Mouse (Mus musculus): ENCODE measurements around the gene B4galt5. TPM values are rescaled to one million over a fixed set of nuclear protein-coding genes. Genes with fewer than 3 reads are reported as not detected.

The B4galt5 gene
- polyA plus RNA-seq, 1 experiment from 2014 or later, result 19.8 TPM

- Histone ChIP-seq H3K4me1 (ENCODE audit: control insufficient read depth, insufficient read depth, low read length) (peaks cover 6% of the 10 kb centered on the region), H3K4me3 (ENCODE audit: low read depth, low read length) (no peak overlapping the region), H3K27me3 (ENCODE audit: control insufficient read depth, insufficient read depth, low read length) (no peaks in the 10 kb centered on the region), H3K4me2 (no peak overlapping the region), H3K36me3 (ENCODE audit: control insufficient read depth, insufficient read depth, low read length) (no peaks in the 10 kb centered on the region), H3K9me3 (ENCODE audit: control insufficient read depth, low read length) (no peaks in the 10 kb centered on the region), H3K9ac (ENCODE audit: low read length) (no peak overlapping the region), H3K27ac (ENCODE audit: low read depth, low read length) (no peak overlapping the region)
- 87% methylated on average over 5 of the region's 5 CpGs for WGBS
- no peak for DNase-seq (ENCODE audit: low spot score, missing footprints)
- no peak for ATAC-seq (ENCODE audit: low FRiP score)
Measured at GRCm38 (mm10) chr2:167330581-167330980, 18.4 kb downstream of the B4galt5 start.

- no peak overlapping the region for H3K4me3 ChIP-seq (ENCODE audit: low read depth, low read length)
- H3K4me2 ChIP-seq, result no peak overlapping the region
- H3K27me3 ChIP-seq (ENCODE audit: control insufficient read depth, insufficient read depth, low read length), result no peaks in the 10 kb centered on the region
- no peaks in the 10 kb centered on the region for H3K36me3 ChIP-seq (ENCODE audit: control insufficient read depth, insufficient read depth, low read length)
- ATAC-seq (ENCODE audit: low FRiP score) (no peak), DNase-seq (ENCODE audit: low spot score, missing footprints) (no peak)
- H3K27ac ChIP-seq (ENCODE audit: low read depth, low read length), result no peak overlapping the region
- H3K9ac ChIP-seq (ENCODE audit: low read length), result no peak overlapping the region
- H3K4me1 ChIP-seq (ENCODE audit: control insufficient read depth, insufficient read depth, low read length), result peaks cover 7% of the 10 kb centered on the region
- H3K9me3 ChIP-seq (ENCODE audit: control insufficient read depth, low read length), result no peaks in the 10 kb centered on the region
- WGBS, result 95% methylated on average over 9 of the region's 9 CpGs
Measured at GRCm38 (mm10) chr2:167329478-167330262, 19.3 kb downstream of the B4galt5 start.

GRCm38 (mm10) chr2:167328340-167328739 lies 20.6 kb downstream of the B4galt5 start:
- H3K9ac ChIP-seq (ENCODE audit: low read length), result no peak overlapping the region
- H3K36me3 ChIP-seq (ENCODE audit: control insufficient read depth, insufficient read depth, low read length), result no peaks in the 10 kb centered on the region
- no peaks in the 10 kb centered on the region for H3K9me3 ChIP-seq (ENCODE audit: control insufficient read depth, low read length)
- no peak overlapping the region for H3K4me2 ChIP-seq
- H3K4me1 ChIP-seq (ENCODE audit: control insufficient read depth, insufficient read depth, low read length), result peaks cover 12% of the 10 kb centered on the region
- ATAC-seq (ENCODE audit: low FRiP score) (no peak), DNase-seq (ENCODE audit: low spot score, missing footprints) (no peak)
- no peak overlapping the region for H3K27ac ChIP-seq (ENCODE audit: low read depth, low read length)
- WGBS, result 86% methylated on average over 6 of the region's 6 CpGs
- H3K27me3 ChIP-seq (ENCODE audit: control insufficient read depth, insufficient read depth, low read length), result no peaks in the 10 kb centered on the region
- H3K4me3 ChIP-seq (ENCODE audit: low read depth, low read length), result no peak overlapping the region

- 51% methylated on average over 9 of the region's 9 CpGs for WGBS
- no peak overlapping the region for H3K4me3 ChIP-seq (ENCODE audit: low read depth, low read length)
- DNase-seq (ENCODE audit: low spot score, missing footprints), result no peak
- no peak overlapping the region for H3K4me2 ChIP-seq
- H3K9ac ChIP-seq (ENCODE audit: low read length), result no peak overlapping the region
- no peak for ATAC-seq (ENCODE audit: low FRiP score)
- no peaks in the 10 kb centered on the region for H3K36me3 ChIP-seq (ENCODE audit: control insufficient read depth, insufficient read depth, low read length)
- no peaks in the 10 kb centered on the region for H3K27me3 ChIP-seq (ENCODE audit: control insufficient read depth, insufficient read depth, low read length)
- H3K27ac ChIP-seq (ENCODE audit: low read depth, low read length), result no peak overlapping the region
- H3K9me3 ChIP-seq (ENCODE audit: control insufficient read depth, low read length), result no peaks in the 10 kb centered on the region
- H3K4me1 ChIP-seq (ENCODE audit: control insufficient read depth, insufficient read depth, low read length), result peaks cover 12% of the 10 kb centered on the region
Measured at GRCm38 (mm10) chr2:167326582-167326981, 22.4 kb downstream of the B4galt5 start.

- H3K4me3 ChIP-seq (ENCODE audit: low read depth, low read length), result no peak overlapping the region
- H3K27me3 ChIP-seq (ENCODE audit: control insufficient read depth, insufficient read depth, low read length), result no peaks in the 10 kb centered on the region
- no peak for DNase-seq (ENCODE audit: low spot score, missing footprints)
- H3K36me3 ChIP-seq (ENCODE audit: control insufficient read depth, insufficient read depth, low read length), result no peaks in the 10 kb centered on the region
- no peak overlapping the region for H3K4me2 ChIP-seq
- ATAC-seq (ENCODE audit: low FRiP score), result no peak
- WGBS, result 82% methylated on average over 10 of the region's 10 CpGs
- peaks cover 12% of the 10 kb centered on the region for H3K4me1 ChIP-seq (ENCODE audit: control insufficient read depth, insufficient read depth, low read length)
- H3K9me3 ChIP-seq (ENCODE audit: control insufficient read depth, low read length), result no peaks in the 10 kb centered on the region
- H3K9ac ChIP-seq (ENCODE audit: low read length), result no peak overlapping the region
- H3K27ac ChIP-seq (ENCODE audit: low read depth, low read length), result no peak overlapping the region
Measured at GRCm38 (mm10) chr2:167324151-167324930, 24.6 kb downstream of the B4galt5 start.

GRCm38 (mm10) chr2:167323116-167323515 lies 25.9 kb downstream of the B4galt5 start:
- Histone ChIP-seq H3K27me3 (ENCODE audit: control insufficient read depth, insufficient read depth, low read length) (no peaks in the 10 kb centered on the region), H3K27ac (ENCODE audit: low read depth, low read length) (no peak overlapping the region), H3K4me1 (ENCODE audit: control insufficient read depth, insufficient read depth, low read length) (peaks cover 12% of the 10 kb centered on the region), H3K4me2 (no peak overlapping the region), H3K9me3 (ENCODE audit: control insufficient read depth, low read length) (no peaks in the 10 kb centered on the region), H3K36me3 (ENCODE audit: control insufficient read depth, insufficient read depth, low read length) (no peaks in the 10 kb centered on the region), H3K4me3 (ENCODE audit: low read depth, low read length) (no peak overlapping the region), H3K9ac (ENCODE audit: low read length) (no peak overlapping the region)
- ATAC-seq (ENCODE audit: low FRiP score) (no peak), DNase-seq (ENCODE audit: low spot score, missing footprints) (no peak)
- WGBS, result 87% methylated on average over 3 of the region's 3 CpGs

GRCm38 (mm10) chr2:167321372-167321771 lies 27.6 kb downstream of the B4galt5 start:
- Histone ChIP-seq H3K27me3 (ENCODE audit: control insufficient read depth, insufficient read depth, low read length) (no peaks in the 10 kb centered on the region), H3K9me3 (ENCODE audit: control insufficient read depth, low read length) (no peaks in the 10 kb centered on the region), H3K9ac (ENCODE audit: low read length) (no peak overlapping the region), H3K4me2 (no peak overlapping the region), H3K36me3 (ENCODE audit: control insufficient read depth, insufficient read depth, low read length) (no peaks in the 10 kb centered on the region), H3K4me3 (ENCODE audit: low read depth, low read length) (no peak overlapping the region), H3K4me1 (ENCODE audit: control insufficient read depth, insufficient read depth, low read length) (peaks cover 6% of the 10 kb centered on the region; the same call in 1 of the 2 replicates), H3K27ac (ENCODE audit: low read depth, low read length) (no peak overlapping the region)
- whole genome bisulfite sequencing, result 94% methylated on average over 8 of the region's 8 CpGs
- DNase-seq (ENCODE audit: low spot score, missing footprints) (no peak), ATAC-seq (ENCODE audit: low FRiP score) (no peak)

- ATAC-seq (ENCODE audit: low FRiP score) (no peak), DNase-seq (ENCODE audit: low spot score, missing footprints) (no peak)
- Histone ChIP-seq H3K4me2 (no peak overlapping the region), H3K27me3 (ENCODE audit: control insufficient read depth, insufficient read depth, low read length) (no peaks in the 10 kb centered on the region), H3K9ac (ENCODE audit: low read length) (no peak overlapping the region), H3K4me3 (ENCODE audit: low read depth, low read length) (no peak overlapping the region), H3K27ac (ENCODE audit: low read depth, low read length) (no peak overlapping the region), H3K4me1 (ENCODE audit: control insufficient read depth, insufficient read depth, low read length) (no peaks in the 10 kb centered on the region), H3K36me3 (ENCODE audit: control insufficient read depth, insufficient read depth, low read length) (no peaks in the 10 kb centered on the region), H3K9me3 (ENCODE audit: control insufficient read depth, low read length) (no peaks in the 10 kb centered on the region)
- WGBS, result 66% methylated on average over 5 of the region's 5 CpGs
Measured at GRCm38 (mm10) chr2:167318981-167319380, 30.0 kb downstream of the B4galt5 start.

- no peaks in the 10 kb centered on the region for H3K36me3 ChIP-seq (ENCODE audit: control insufficient read depth, insufficient read depth, low read length)
- ATAC-seq (ENCODE audit: low FRiP score) (no peak), DNase-seq (ENCODE audit: low spot score, missing footprints) (no peak)
- H3K4me2 ChIP-seq, result no peak overlapping the region
- H3K27me3 ChIP-seq (ENCODE audit: control insufficient read depth, insufficient read depth, low read length), result no peaks in the 10 kb centered on the region
- H3K9ac ChIP-seq (ENCODE audit: low read length), result no peak overlapping the region
- no peak overlapping the region for H3K27ac ChIP-seq (ENCODE audit: low read depth, low read length)
- H3K9me3 ChIP-seq (ENCODE audit: control insufficient read depth, low read length), result no peaks in the 10 kb centered on the region
- no peak overlapping the region for H3K4me3 ChIP-seq (ENCODE audit: low read depth, low read length)
- 87% methylated on average over 3 of the region's 3 CpGs for WGBS
- no peaks in the 10 kb centered on the region for H3K4me1 ChIP-seq (ENCODE audit: control insufficient read depth, insufficient read depth, low read length)
Measured at GRCm38 (mm10) chr2:167316724-167317187, 32.2 kb downstream of the B4galt5 start.
